Mouse (Mus musculus) Muller cell, postnatal 12 days (primary cell): ENCODE measurements around the gene Naip2.

Experiments
- DNase-seq: peaks from one replicate; pipeline ENCODE4 v3.0.0-alpha.2; 2015; ENCODE audit errors: inconsistent ontology term

Naip2 gene

DNA sequence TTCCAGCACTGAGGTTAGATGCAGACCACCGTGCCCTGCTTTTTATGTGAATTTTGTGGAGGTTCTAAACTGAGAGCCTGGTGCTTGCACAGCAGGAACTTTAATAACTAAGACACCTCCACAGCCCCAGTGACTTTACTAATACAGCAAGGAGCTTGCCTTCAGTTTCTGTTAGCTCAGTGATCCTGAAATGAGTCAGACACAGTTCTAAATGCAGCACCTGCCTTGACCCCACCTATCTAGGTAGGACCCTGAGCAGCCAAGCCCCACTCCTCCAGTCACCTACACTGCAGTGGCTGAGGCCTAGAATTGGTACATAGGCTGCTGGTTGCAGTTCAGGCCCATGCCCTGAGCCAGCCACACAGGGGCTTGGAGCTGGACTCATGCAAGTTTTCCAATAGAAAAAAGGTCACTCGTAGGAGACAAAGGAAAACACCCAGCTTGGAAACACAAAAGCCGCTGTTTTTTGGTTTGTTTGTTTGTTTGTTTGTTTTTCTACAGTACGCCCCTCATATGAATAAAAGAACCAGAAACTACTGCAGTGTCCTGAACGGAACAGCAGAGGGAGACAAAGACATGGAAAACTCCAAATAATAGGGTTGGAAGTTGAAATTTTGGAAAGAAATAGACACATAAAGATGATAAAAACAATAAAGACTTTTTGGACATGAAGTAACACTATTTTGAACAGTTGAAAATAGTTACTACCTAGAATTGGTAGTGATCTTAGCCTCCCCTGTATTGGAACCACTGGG lies 89.5 kb downstream of the Naip2 start:
- DNase-seq: no peak

GRCm38 (mm10) chr13:100107652-100108472 lies 94.0 kb downstream of the Naip2 start, which contains the start of gene Serf1:
TSS of gene Serf1 (plus strand) at chr13:100108012.
- peak; percentile 88 for DNase-seq

GRCm38 (mm10) chr13:100103748-100104254 lies 98.1 kb downstream of the Naip2 start, which contains the start of gene Bdp1:
TSS of gene Bdp1 (minus strand) at chr13:100104070.
- peak; percentile 88 for DNase-seq

DNA sequence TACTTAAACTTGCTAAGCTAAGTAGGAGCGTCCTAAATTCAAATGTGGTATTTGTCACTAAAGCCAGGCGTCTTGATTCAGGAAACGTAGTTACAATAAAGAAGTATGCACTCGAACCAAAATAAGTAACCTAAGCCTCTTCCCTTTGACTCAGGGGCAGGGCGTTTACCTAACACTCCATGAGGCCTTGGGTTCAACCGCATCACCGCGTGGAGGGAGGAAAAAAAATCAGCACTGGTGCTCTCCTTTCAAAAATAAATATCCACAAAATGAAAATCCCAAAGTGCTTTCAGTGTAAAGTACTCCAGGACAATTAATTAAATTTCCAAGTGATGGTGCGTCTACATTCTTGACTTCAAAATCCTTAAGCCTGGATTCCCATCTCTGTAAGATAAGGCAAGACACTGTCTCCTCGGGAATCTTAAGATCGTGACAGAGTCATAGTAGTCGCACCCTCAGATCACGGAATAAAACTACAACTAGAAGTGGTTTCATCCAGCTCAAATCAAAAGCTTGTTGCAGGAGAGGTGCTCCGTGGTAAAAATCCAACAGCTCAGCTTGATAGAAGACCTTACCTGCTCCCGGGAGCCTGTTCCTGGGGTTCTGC lies 98.7 kb downstream of the Naip2 start:
- DNase-seq: no peak

- no peak for DNase-seq
Observed at GRCm38 (mm10) chr13:100098808-100099207, 103.1 kb downstream of the Naip2 start.
